Mouse (Mus musculus): ENCODE measurements around the gene Palb2.

Palb2 gene

GRCm38 (mm10) chr7:122099222-122099621 lies 33.6 kb downstream of the Palb2 start:
- peak; percentile 32 for DNase-seq

GRCm38 (mm10) chr7:122098009-122098408 lies 34.8 kb downstream of the Palb2 start:
- DNase-seq: no peak

- DNase-seq: no peak
Measured at GRCm38 (mm10) chr7:122094564-122095330, 38.0 kb downstream of the Palb2 start.

DNA sequence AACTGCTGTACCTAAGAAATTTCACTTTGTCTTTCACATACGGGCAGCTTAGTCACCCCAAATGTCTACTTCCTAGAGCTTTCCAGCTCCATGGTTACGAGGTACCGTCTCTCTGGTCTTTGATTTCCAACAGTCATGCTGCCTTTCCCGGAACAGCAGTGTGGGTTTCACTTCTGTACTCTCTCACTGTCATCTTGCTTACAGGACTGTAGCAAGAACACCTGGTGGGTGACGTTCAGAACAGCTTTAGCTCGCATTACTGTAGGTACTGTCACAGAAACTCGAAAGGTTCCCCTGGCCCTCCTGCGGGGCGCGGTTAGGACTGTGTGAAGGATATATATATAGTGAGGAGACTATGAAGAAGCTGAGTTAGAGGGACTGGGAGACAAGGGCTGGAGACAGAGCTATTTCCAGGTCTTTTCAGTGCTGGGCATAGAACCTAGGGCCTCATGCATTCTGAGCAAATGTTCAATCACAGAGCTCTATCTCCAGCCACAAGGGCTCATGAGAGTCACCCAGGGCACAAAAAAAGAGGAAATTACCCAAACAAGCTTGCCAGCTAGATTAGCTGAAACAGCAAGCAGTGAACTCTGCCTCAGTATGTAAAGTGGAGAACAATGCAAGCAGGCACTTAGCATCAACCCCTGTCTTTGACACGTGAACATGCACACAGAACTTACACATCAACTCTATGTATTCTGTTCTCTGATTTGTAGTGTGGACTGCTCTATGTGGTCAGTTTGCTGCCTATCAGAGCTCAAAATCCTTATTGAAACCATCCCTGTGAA lies 45.4 kb downstream of the Palb2 start:
- no peak for DNase-seq

- no peak for DNase-seq
Measured at GRCm38 (mm10) chr7:122081071-122081470, 51.7 kb downstream of the Palb2 start.

DNA sequence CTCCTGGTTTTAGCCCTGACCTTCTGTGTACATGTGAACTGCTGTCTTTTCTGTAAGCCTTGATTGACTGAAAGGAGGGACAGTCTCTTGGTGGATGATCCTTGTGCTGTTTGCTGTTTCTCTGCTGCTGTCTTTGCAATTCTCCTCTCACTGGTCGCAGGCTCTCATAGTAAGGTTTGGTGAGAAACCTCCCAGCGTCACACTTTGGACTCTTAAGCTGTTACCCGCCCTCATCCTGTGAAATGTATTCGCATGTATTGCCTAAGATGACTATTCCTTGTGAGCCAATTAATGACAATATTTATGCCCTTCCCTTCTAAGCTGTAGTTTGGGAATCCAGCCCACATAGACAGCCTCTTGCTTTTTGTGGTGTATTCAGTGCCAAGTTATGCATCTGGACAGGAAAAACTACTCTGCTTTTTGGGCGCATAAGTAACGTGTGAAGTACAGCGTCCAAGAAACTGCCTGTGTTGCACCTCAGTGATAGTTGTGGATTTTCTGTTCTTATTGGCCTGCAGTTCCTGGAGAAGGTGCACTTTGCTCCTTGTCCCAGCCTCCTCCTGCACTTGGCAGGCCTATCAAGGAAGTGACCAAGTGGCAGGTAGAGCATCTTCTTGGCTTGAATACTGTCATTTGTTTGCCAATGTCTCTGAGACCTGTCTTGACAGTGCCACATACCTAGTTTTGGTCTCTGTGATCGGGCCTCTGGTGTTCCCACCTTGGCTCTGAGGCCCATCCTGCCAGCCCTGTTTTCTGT lies 52.8 kb downstream of the Palb2 start:
- no peak for DNase-seq

DNA sequence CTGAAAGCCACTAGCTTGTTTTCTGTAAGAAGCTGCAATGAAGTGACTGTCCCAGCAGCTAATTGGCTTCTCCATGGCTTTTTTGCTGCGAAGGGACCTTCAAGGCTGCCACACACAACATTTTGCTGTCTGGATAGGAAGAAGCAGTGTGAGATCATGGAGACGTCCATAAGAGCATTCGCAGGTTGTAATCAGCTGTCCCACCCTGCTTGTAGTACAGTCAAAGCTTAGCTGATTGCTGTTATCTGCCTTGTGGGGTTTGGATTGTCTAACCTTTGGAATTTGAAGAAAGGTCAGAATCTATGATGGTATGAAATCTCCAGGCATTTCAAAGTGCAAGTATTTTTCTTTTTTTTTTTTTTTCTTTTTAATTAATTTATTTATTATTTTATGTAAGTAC lies 58.4 kb downstream of the Palb2 start:
- DNase-seq: no peak

- no peak for DNase-seq
Measured at GRCm38 (mm10) chr7:122067517-122068381, 65.0 kb downstream of the Palb2 start.

DNA sequence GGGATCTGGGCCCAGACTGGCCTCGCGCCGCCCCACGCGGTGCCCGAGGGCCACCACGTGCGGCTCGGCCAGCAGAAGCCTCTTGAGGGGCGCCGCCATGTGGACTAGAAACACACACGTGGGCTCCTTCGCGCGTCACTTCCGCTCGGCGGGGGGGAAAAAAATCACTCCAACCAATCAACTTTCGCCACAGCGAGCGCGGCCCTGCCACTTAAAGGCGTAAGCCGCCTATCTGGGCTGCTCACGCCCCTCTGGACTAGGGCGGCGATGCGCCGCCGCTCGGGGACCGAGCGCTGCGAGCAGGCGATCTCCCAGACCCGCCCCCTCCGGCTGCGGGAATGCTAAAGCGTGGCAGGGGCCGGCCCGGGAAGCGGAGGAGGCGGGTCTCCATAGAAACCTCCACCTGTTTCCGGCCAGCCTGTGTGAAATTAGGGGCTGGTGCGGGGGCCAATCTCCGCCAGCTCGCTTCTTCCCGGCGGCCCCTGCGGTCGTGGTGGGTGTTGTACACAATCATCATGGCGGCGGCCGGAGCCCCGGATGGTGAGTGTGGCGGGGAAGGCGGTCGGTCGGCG lies 65.8 kb downstream of the Palb2 start, which contains the start of the genes Ubfd1 and Ears2:
Gene Ubfd1, plus strand, starts transcription at position 231 of the 572 bp plus-strand sequence.
Gene Ears2, minus strand, starts transcription at position 319 of the 572 bp plus-strand sequence.
- peak; percentile 97 for DNase-seq

DNA sequence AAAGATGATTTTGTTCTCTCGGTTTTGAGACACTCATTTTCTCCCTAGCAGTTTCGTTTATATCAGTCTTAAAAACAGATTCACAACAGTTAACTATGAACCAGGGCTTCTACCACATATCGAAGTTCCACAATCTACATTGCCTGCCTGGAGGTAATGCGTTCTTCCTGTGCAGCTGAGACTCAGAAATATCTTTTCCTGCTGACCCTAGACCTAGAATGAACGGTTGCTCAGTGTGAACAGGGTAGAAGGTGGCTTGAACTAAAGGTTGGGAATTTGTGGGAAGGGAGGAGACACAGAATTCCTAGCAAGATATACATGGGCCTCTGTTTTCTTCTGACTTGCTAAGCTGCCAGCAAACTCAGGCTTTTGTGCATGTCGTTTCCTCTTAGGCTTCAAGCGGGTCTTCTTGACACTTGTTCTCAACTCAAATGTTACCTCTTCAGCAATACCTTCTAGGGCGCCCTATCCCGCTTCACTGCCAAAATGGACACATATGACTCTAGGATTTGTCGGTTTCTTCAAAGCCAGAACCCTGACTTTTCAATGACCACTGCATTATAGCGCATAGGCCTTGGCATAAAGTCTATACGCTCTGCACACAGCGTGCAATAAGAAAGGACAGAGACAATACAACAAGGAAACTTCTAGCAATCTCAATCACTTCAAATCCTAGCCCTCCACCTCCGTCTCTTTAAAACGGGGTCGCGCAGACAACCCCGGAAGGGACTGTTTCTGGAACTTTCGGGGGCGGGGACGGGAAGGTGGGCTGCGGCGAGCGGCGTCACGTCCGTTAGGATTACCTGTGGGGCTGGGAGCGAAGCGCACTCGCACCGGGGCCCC lies 66.5 kb downstream of the Palb2 start:
- DNase-seq: no peak

DNA sequence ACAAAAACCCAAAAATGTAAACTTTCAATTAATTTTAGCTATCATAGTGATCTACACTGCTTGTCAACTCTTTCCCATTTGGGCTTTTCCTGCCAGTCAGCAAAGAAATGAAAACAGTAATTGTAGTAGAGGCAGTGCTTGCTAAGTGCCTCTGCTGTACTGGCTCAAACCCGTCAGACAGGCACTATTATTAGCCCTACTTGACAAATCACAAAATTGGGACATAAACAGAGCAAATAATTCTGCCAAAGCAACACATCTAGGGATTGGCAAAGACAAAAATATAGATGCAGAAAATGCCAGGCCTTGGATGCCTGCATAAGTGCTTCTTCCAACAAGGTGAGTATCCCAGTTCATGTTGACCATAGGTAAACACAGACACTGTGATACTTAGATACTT lies 67.1 kb downstream of the Palb2 start:
- DNase-seq: no peak
